Mouse (Mus musculus) spleen, embryonic (tissue): Measurements from ENCODE around the gene Ntrk1.

Source experiments
- CTCF ChIA-PET: fragments of 350-600 bp; sonication (Branson Sonifier 250); formaldehyde crosslinking; loops from one replicate; lab custom pipeline; 2022; lab: Charles Lee

Ntrk1 gene

GRCm38 (mm10) chr3:87758641-87759040, 36.3 kb downstream of the Ntrk1 start:
- CTCF ChIA-PET, result no interaction called here

GRCm38 (mm10) chr3:87756488-87756887, 38.5 kb downstream of the Ntrk1 start:
- CTCF ChIA-PET, result interaction anchor here (3.1 kb wide), 1 partner anchor 12 kb away, joined by 16 read pairs; no protein-coding TSS in a partner anchor

GRCm38 (mm10) chr3:87755964-87756363, 39.0 kb downstream of the Ntrk1 start:
- CTCF ChIA-PET, result interaction anchor here (0.6 to 3.1 kb wide), 3 partner anchors 12 to 926 kb away, joined by 3 to 16 read pairs (median 3); no protein-coding TSS in a partner anchor

- CTCF ChIA-PET, result interaction anchor here (0.5 kb wide), 1 partner anchor 111 kb away, joined by 3 read pairs; no protein-coding TSS in a partner anchor
Measured at GRCm38 (mm10) chr3:87753829-87754228, 41.1 kb downstream of the Ntrk1 start.

- CTCF ChIA-PET, result no interaction called here
Measured at GRCm38 (mm10) chr3:87752567-87752966, 42.4 kb downstream of the Ntrk1 start.

GRCm38 (mm10) chr3:87749977-87750376, 45.0 kb downstream of the Ntrk1 start:
- CTCF ChIA-PET, result no interaction called here

- CTCF ChIA-PET, result interaction anchor here (0.5 to 1.6 kb wide), 4 partner anchors 12 to 23 kb away, joined by 3 to 5 read pairs (median 3); no protein-coding TSS in a partner anchor
Measured at GRCm38 (mm10) chr3:87749036-87749435, 45.9 kb downstream of the Ntrk1 start.

GRCm38 (mm10) chr3:87748431-87748830, 46.5 kb downstream of the Ntrk1 start, which contains the start of gene Lrrc71:
TSS of gene Lrrc71 (minus strand) at chr3:87748625.
- CTCF ChIA-PET, result interaction anchor here (0.5 to 1.6 kb wide), 3 partner anchors 12 to 23 kb away, joined by 3 to 5 read pairs (median 3); no protein-coding TSS in a partner anchor

GRCm38 (mm10) chr3:87745036-87745659, 49.8 kb downstream of the Ntrk1 start:
- CTCF ChIA-PET, result no interaction called here

GRCm38 (mm10) chr3:87743927-87744326, 51.0 kb downstream of the Ntrk1 start:
- CTCF ChIA-PET, result no interaction called here

GRCm38 (mm10) chr3:87742735-87743134, 52.2 kb downstream of the Ntrk1 start:
- CTCF ChIA-PET, result no interaction called here

GRCm38 (mm10) chr3:87742013-87742412, 52.9 kb downstream of the Ntrk1 start:
- CTCF ChIA-PET, result no interaction called here

GRCm38 (mm10) chr3:87738906-87739305, 56.1 kb downstream of the Ntrk1 start:
- CTCF ChIA-PET, result no interaction called here

GRCm38 (mm10) chr3:87735335-87735734, 59.6 kb downstream of the Ntrk1 start:
- CTCF ChIA-PET, result no interaction called here

GRCm38 (mm10) chr3:87733984-87734761, 60.8 kb downstream of the Ntrk1 start:
- CTCF ChIA-PET, result no interaction called here

GRCm38 (mm10) chr3:87733098-87733497, 61.9 kb downstream of the Ntrk1 start:
- CTCF ChIA-PET, result no interaction called here

- CTCF ChIA-PET, result interaction anchor here (0.9 kb wide), 1 partner anchor 21 kb away, joined by 3 read pairs; no protein-coding TSS in a partner anchor
Measured at GRCm38 (mm10) chr3:87728696-87729095, 66.3 kb downstream of the Ntrk1 start.
